Mouse (Mus musculus) midbrain, postnatal 0 days (tissue): ENCODE measurements around the gene Dnajc22. TPM values are rescaled to one million over a fixed set of nuclear protein-coding genes. Genes with fewer than 3 reads are reported as not detected.
A peak's percentile ranks its signal among the peaks of the same experiment; 100 is the strongest.

Source experiments
- ATAC-seq: fragments of 200-750 bp; cut with Nextera tagmentation; 2 replicates; pipeline ENCODE4 v1.8.0; 2017; ENCODE audit warnings: moderate number of reproducible peaks, mild to moderate bottlenecking, moderate TSS enrichment, moderate library complexity; ENCODE audit not compliant: low FRiP score
- DNase-seq: peaks from one replicate; pipeline ENCODE4 v3.0.0-alpha.2; 2015; ENCODE audit warnings: low spot score
- H3K27ac ChIP-seq: fragments of 300-500 bp; sonication (generic); 2 replicates; pipeline ENCODE4 v1.5.1; 2014; ENCODE audit warnings: low read depth, mild to moderate bottlenecking, low read length, mixed read lengths
- H3K27me3 ChIP-seq: fragments of 300-500 bp; sonication (generic); 2 replicates; pipeline ENCODE4 v1.6.1; 2014; ENCODE audit warnings: low read length, control low read depth, mixed read lengths; ENCODE audit not compliant: insufficient read depth
- H3K36me3 ChIP-seq: fragments of 300-500 bp; sonication (generic); 2 replicates; pipeline ENCODE4 v1.6.1; 2014; ENCODE audit warnings: low read length, control low read depth, mixed read lengths; ENCODE audit not compliant: insufficient read depth
- H3K4me1 ChIP-seq: fragments of 300-500 bp; sonication (generic); 2 replicates; pipeline ENCODE4 v1.6.1; 2014; ENCODE audit warnings: mild to moderate bottlenecking, control low read depth, antibody characterized with exemption, low read length, mixed read lengths; ENCODE audit not compliant: insufficient read depth
- H3K4me2 ChIP-seq: fragments of 300-500 bp; sonication (generic); 2 replicates; pipeline ENCODE4 v1.6.1; 2014; ENCODE audit warnings: low read depth, mild to moderate bottlenecking, low read length, mixed read lengths; ENCODE audit not compliant: poor library complexity, severe bottlenecking
- H3K4me3 ChIP-seq: fragments of 300-500 bp; sonication (generic); 2 replicates; pipeline ENCODE4 v1.5.1; 2014; ENCODE audit warnings: low read depth, mild to moderate bottlenecking, low read length, moderate library complexity
- H3K9ac ChIP-seq: fragments of 300-500 bp; sonication (generic); replicated peaks from 2 replicates; pipeline ENCODE4 v1.6.1; 2014; ENCODE audit warnings: mild to moderate bottlenecking, low read length, moderate library complexity, mixed read lengths; ENCODE audit not compliant: poor library complexity, severe bottlenecking
- H3K9me3 ChIP-seq: fragments of 300-500 bp; sonication (generic); 2 replicates; pipeline ENCODE4 v1.6.1; 2016; ENCODE audit warnings: low read length, control low read depth
- CTCF ChIP-seq: IDR thresholded peaks from 2 replicates; pipeline ENCODE4 v1.5.1; 2016; ENCODE audit warnings: antibody characterized with exemption, mild to moderate bottlenecking
- WGBS: fragments of 180-500 bp; shearing (Covaris S2); extraction: QIAGEN DNeasy Blood & Tissue Kit; methylation state at CpG from one replicate; pipeline ENCODE4 v1.1.7; 2014; 5-methylcytosine and 5-hydroxymethylcytosine counted together
- polyA plus RNA-seq: library from polyadenylated mRNA; unstranded; fragments of >200 nt; fragmentation: Nextera tagmentation; extraction: Ambion mirVana; gene quantifications from 2 replicates; pipeline ENCODE4 v1.2.1, GENCODE M21; 2015
- total RNA-seq: library from RNA; depleted of rRNA; stranded (reverse); fragments of >200 nt; gene quantifications from 2 replicates; pipeline ENCODE4 v1.2.3, GENCODE M21; 2014

Gene Dnajc22
- total and polyA plus RNA-seq, 2 experiments from 2014 or later, result 0.88 to 1.6 TPM

- H3K9me3 ChIP-seq, result no peaks in the 10 kb centered on the region
- H3K4me1 ChIP-seq, result no peaks in the 10 kb centered on the region
- H3K27ac ChIP-seq, result no peak overlapping the region
- peaks cover 39% of the 10 kb centered on the region for H3K27me3 ChIP-seq
- no peak overlapping the region for H3K9ac ChIP-seq
- H3K4me3 ChIP-seq, result 0 out of 2 replicates have a peak overlapping the region, but pooled peaks have one; percentile 28
- no peak for ATAC-seq
- WGBS, result 18% methylated on average over 14 of the region's 14 CpGs
- no peaks in the 10 kb centered on the region for H3K36me3 ChIP-seq
- DNase-seq, result no peak
- TF ChIP-seq CTCF, result no peak
- peak overlapping the region; percentile 48; the same call in 1 of the 2 replicates for H3K4me2 ChIP-seq
These were observed 3.9 kb upstream of the Dnajc22 start for GRCm38 (mm10) chr15:99089069-99089468.

GRCm38 (mm10) chr15:99093291-99094258, 605 bp downstream of the Dnajc22 start:
- Histone ChIP-seq H3K27ac (no peak overlapping the region), H3K4me3 (peak overlapping the region; percentile 46), H3K9ac (peak overlapping the region; percentile 62), H3K36me3 (no peaks in the 10 kb centered on the region), H3K27me3 (peaks cover 39% of the 10 kb centered on the region), H3K9me3 (no peaks in the 10 kb centered on the region), H3K4me2 (peak overlapping the region; percentile 92), H3K4me1 (peaks cover 14% of the 10 kb centered on the region)
- TF ChIP-seq CTCF, result peak; percentile 66
- peak; percentile 52 for DNase-seq
- ATAC-seq, result no peak; the same call in 1 of the 2 replicates
- 2% methylated on average over 56 of the region's 56 CpGs for WGBS

- no peak overlapping the region for H3K4me3 ChIP-seq
- H3K9me3 ChIP-seq, result no peaks in the 10 kb centered on the region
- H3K36me3 ChIP-seq, result no peaks in the 10 kb centered on the region
- WGBS, result 4% methylated on average over 27 of the region's 27 CpGs
- peaks cover 14% of the 10 kb centered on the region for H3K4me1 ChIP-seq
- peak; percentile 48 for DNase-seq
- no peak for ATAC-seq
- H3K27me3 ChIP-seq, result peaks cover 36% of the 10 kb centered on the region
- no peak overlapping the region for H3K9ac ChIP-seq
- TF ChIP-seq CTCF, result no peak
- no peak overlapping the region for H3K27ac ChIP-seq
- H3K4me2 ChIP-seq, result peak overlapping the region; percentile 24; the same call in 1 of the 2 replicates
These were observed 1.8 kb downstream of the Dnajc22 start for GRCm38 (mm10) chr15:99094631-99095270.

GRCm38 (mm10) chr15:99095356-99095755, 2.4 kb downstream of the Dnajc22 start:
- Histone ChIP-seq H3K4me3 (no peak overlapping the region), H3K9ac (no peak overlapping the region), H3K27ac (no peak overlapping the region), H3K4me2 (no peak overlapping the region), H3K36me3 (no peaks in the 10 kb centered on the region), H3K27me3 (peaks cover 33% of the 10 kb centered on the region), H3K4me1 (peaks cover 14% of the 10 kb centered on the region), H3K9me3 (no peaks in the 10 kb centered on the region)
- 27% methylated on average over 6 of the region's 6 CpGs for WGBS
- no peak for ATAC-seq
- DNase-seq, result no peak
- no peak for TF ChIP-seq CTCF

- peak overlapping the region; percentile 73 for H3K4me2 ChIP-seq
- H3K4me3 ChIP-seq, result peak overlapping the region; percentile 36
- H3K27ac ChIP-seq, result no peak overlapping the region
- no peak for ATAC-seq
- DNase-seq, result no peak
- TF ChIP-seq CTCF, result no peak
- H3K9ac ChIP-seq, result 0 out of 2 replicates have a peak overlapping the region, but pooled peaks have one; percentile 4
- no peaks in the 10 kb centered on the region for H3K9me3 ChIP-seq
- 8% methylated on average over 24 of the region's 24 CpGs for WGBS
- H3K36me3 ChIP-seq, result no peaks in the 10 kb centered on the region
- peaks cover 14% of the 10 kb centered on the region for H3K4me1 ChIP-seq
- H3K27me3 ChIP-seq, result peaks cover 31% of the 10 kb centered on the region
These were observed 3.3 kb downstream of the Dnajc22 start for GRCm38 (mm10) chr15:99096061-99096793.
